Mouse (Mus musculus): Measurements from ENCODE around the gene 1190007I07Rik.

DNA sequence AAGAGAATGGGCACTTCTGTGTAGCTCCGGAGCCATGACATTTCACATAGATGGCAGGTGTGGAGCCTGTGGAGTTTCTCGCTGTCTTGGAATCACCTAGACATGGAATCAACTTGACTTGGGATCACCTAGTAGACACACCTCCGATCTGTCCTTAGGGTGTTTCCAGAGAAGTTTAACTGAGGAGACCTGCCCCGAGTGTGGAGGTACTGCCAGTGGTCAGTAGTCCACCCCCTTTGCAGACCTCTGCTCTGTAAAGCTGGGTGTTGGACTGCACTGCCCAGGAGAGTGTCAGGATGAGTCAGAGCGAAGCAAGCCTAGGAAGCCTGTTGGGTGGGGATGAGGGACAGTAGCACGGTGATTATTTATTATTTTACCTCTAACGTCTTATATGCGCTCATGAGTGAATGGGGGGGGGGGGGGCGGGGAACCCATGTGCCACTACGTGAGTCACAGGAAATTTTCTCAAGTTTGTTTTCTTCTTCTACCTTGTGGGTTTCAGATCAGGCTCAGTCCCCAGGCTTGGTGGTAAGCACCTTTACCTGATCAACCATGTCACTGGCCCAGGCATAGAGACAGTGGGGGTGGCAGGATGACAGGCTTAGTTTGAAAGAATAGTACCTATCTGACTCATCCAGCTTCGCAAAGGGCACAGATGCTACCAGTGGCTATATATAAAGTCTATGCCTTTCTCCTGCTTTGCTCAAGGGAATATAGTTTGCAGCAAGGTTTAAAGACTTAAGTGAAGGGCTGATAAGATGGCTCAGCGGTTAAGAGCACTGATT lies 9.7 kb upstream of the 1190007I07Rik start:
- TF ChIP-seq MXI1 (IDR thresholded peaks at IDR 0.05; ENCODE audit: low read depth, low read length): no peak
- TF ChIP-seq CTCF (conservative IDR thresholded peaks at IDR 0.05 in 1 of 2, IDR thresholded peaks at IDR 0.05 in 1 of 2; ENCODE audit: low read depth in 2 of 2, low read length in 2 of 2): no peak
- TF ChIP-seq ZMIZ1 (IDR thresholded peaks at IDR 0.05; ENCODE audit: low read depth, low read length): no peak
- no peak for TF ChIP-seq POLR2A (IDR thresholded peaks at IDR 0.05; ENCODE audit: low read depth, low read length)
- no peak for TF ChIP-seq CHD2 (IDR thresholded peaks at IDR 0.05; ENCODE audit: low read length)
- no peak for TF ChIP-seq HCFC1 (IDR thresholded peaks at IDR 0.05; ENCODE audit: low read depth, low read length)
- TF ChIP-seq RAD21 (IDR thresholded peaks at IDR 0.05; ENCODE audit: low read depth, low read length): no peak
- no peak for TF ChIP-seq SIN3A (IDR thresholded peaks at IDR 0.05; ENCODE audit: low read length)

All from CH12.LX (cell line).